Mouse (Mus musculus) heart, postnatal 0 days (tissue): ENCODE data around the gene Ing4.

Experiments
- CTCF ChIP-seq: IDR thresholded peaks from 2 replicates; pipeline ENCODE4 v1.5.1; 2016; ENCODE audit warnings: antibody characterized with exemption, control low read depth, low read depth
- EP300 ChIP-seq: IDR thresholded peaks from 2 replicates; pipeline ENCODE4 v1.6.1; 2016; ENCODE audit warnings: antibody characterized with exemption, low read depth

- peak; percentile 22 for TF ChIP-seq CTCF
- no peak for TF ChIP-seq EP300
Observed at GRCm38 (mm10) chr6:125051237-125051636, 11.7 kb downstream of the Ing4 start.
